Mouse (Mus musculus) olfactory bulb, adult 2 months (tissue): ENCODE measurements around the gene Supt5.

ENCODE experiments used
- CTCF ChIP-seq: fragments of 200-500 bp; IDR thresholded peaks from 2 replicates; pipeline ENCODE4 v1.5.1; 2012; ENCODE audit warnings: low read depth, mild to moderate bottlenecking, low read length, moderate library complexity; ENCODE audit not compliant: insufficient read depth
- POLR2A ChIP-seq: fragments of 200-500 bp; IDR thresholded peaks from 2 replicates; pipeline ENCODE4 v1.6.1; 2012; ENCODE audit warnings: mild to moderate bottlenecking, low read depth, low read length, moderate library complexity; ENCODE audit not compliant: insufficient read depth

GRCm38 (mm10) chr7:28280630-28281029 lies 57.9 kb downstream of the Supt5 start:
- no peak for TF ChIP-seq CTCF
- TF ChIP-seq POLR2A: no peak
